ENCODE assay signal across 10 mouse cellular contexts in genomic region chr3:133542084-133542483, GRCm38 (mm10). TPM values are rescaled to one million over a fixed set of nuclear protein-coding genes. Genes with fewer than 3 reads are reported as not detected.
DNase-seq lines count a peak whose midpoint lies in the region; ATAC-seq and TF ChIP-seq lines count a peak whose summit lies in the region.
"Had no signal": no experiment of that assay in that cellular context is flagged by ENCODE, and none has a peak within 500 bp of the region (broad histone marks: within the 10 kb centered on the region; RNA-seq: fewer than 3 reads in every experiment).

No protein-coding gene starts in this region.

- no peak overlapping the region for H3K9ac ChIP-seq in heart, embryonic 15.5 days

- H3K27ac ChIP-seq in heart, embryonic 15.5 days: no peak overlapping the region
- no peak overlapping the region for H3K27ac ChIP-seq in forebrain, embryonic 10.5 days
- H3K27ac ChIP-seq in macrophage: peak overlapping the region; percentile 84
- no peak overlapping the region for H3K27ac ChIP-seq in left cerebral cortex, adult 2 months

- H3K4me1 ChIP-seq in heart, embryonic 15.5 days (replicated peaks): peaks cover 9% of the 10 kb centered on the region
- peaks cover 21% of the 10 kb centered on the region for H3K4me1 ChIP-seq in forebrain, embryonic 10.5 days

- peak overlapping the region; percentile 78 for H3K4me2 ChIP-seq in heart, embryonic 15.5 days

- H3K9me3 ChIP-seq in heart, embryonic 15.5 days (replicated peaks): no peaks in the 10 kb centered on the region
- H3K9me3 ChIP-seq in forebrain, embryonic 10.5 days: peaks cover 4% of the 10 kb centered on the region; the same call in 1 of the 2 replicates

- intact Hi-C loops in left cerebral cortex, adult 2 months (cut with DNase I): loop anchor here (5.0 to 10.0 kb wide), 5 partner anchors 85 to 1903 kb away; partner anchors contain the start of genes Cxxc4, Gstcd and Ints12

- no peak overlapping the region for H3K4me3 ChIP-seq in heart, embryonic 15.5 days
- peak overlapping the region; percentile 88; the same call in 1 of the 2 replicates for H3K4me3 ChIP-seq in forebrain, embryonic 10.5 days
- H3K4me3 ChIP-seq in macrophage (ENCODE audit: inconsistent target): peak overlapping the region; percentile 87
- H3K4me3 ChIP-seq in left cerebral cortex, adult 2 months: no peak overlapping the region; the same call in 1 of the 2 replicates

- DNase-seq in heart, postnatal 4 days: no peak
- peak; percentile 25 for DNase-seq in A20 (ENCODE audit: low read depth, low spot score)
- DNase-seq in forebrain, embryonic 10.5 days (ENCODE audit: extremely low spot score, low spot score): no peak
- DNase-seq in left cerebral cortex, adult 2 months (ENCODE audit: extremely low spot score in 1 of 2, low spot score in 2 of 2): no peak
- DNase-seq in gastrocnemius, adult 18-20 months (ENCODE audit: low spot score): no peak
- no peak for DNase-seq in thymus, adult 18-20 months
- DNase-seq: cerebellum, adult 11-12 months; kidney, adult 18-20 months had no signal

- ATAC-seq in heart, embryonic 15.5 days (replicated peaks; ENCODE audit: insufficient number of reproducible peaks, insufficient read depth, low FRiP score, low read depth): no peak

- H3K36me3 ChIP-seq in heart, embryonic 15.5 days: peaks cover 5% of the 10 kb centered on the region; the same call in 1 of the 2 replicates
- peaks cover 16% of the 10 kb centered on the region for H3K36me3 ChIP-seq in forebrain, embryonic 10.5 days (replicated peaks)
- H3K36me3 ChIP-seq in macrophage (ENCODE audit: inconsistent target): peaks cover 17% of the 10 kb centered on the region; the same call in 1 of the 2 replicates

- no peak for TF ChIP-seq CTCF in left cerebral cortex, adult 2 months (IDR thresholded peaks at IDR 0.05)

- H3K27me3 ChIP-seq in heart, embryonic 15.5 days: no peaks in the 10 kb centered on the region
- H3K27me3 ChIP-seq in forebrain, embryonic 10.5 days (ENCODE audit: poor library complexity, severe bottlenecking): peaks cover 8% of the 10 kb centered on the region

- peaks cover 70% of the 10 kb centered on the region for H3K79me2 ChIP-seq in macrophage (ENCODE audit: inconsistent target)

RNA-seq across cellular contexts. Expression of gene Tet2, which starts 2.9 kb away (rescaled TPM):
- polyA plus RNA-seq in heart, embryonic 15.5 days (2015; fragmentation: Nextera tagmentation; extraction: Ambion mirVana): 11.9 and 13.6 TPM in 2 replicates
- total RNA-seq in heart, postnatal 4 days (2021): 10 to 100 TPM; 41.7 to 48.3 TPM
- polyA plus RNA-seq in forebrain, embryonic 10.5 days (2016; fragmentation: Nextera tagmentation; extraction: Ambion mirVana): 14.7 and 15.4 TPM in 2 replicates
- 1,000 to 10,000 TPM in 1 of 26 experiments, 100 to 1,000 TPM in 25; 342 to 1,153 (median 525) TPM for total RNA-seq in macrophage (2018; cell fraction: chromatin; rRNA removed)
- 10 to 100 TPM; 13.8 to 42.5 (median 25.0) TPM for total RNA-seq in macrophage (2018; cell fraction: cytosol; rRNA removed)
- total RNA-seq in macrophage (2018; cell fraction: nucleus; rRNA removed): 1,000 to 10,000 TPM in 1 of 26 experiments, 100 to 1,000 TPM in 25; 179 to 1,389 (median 338) TPM
- polyA plus RNA-seq in macrophage (2018): 8.2 to 13.8 TPM (median 13.5 TPM) in 3 replicates
- total RNA-seq in left cerebral cortex, adult 2 months (2021): 10 to 100 TPM; 47.9 to 58.6 TPM
- 10 to 100 TPM; 14.3 to 18.2 TPM for total RNA-seq in gastrocnemius, adult 18-20 months (2021)

Comparison
In these comparisons a context has a peak if more than half of its experiments do, and no peak if none do; other contexts are left out.
1. H3K4me3 ChIP-seq: peak in forebrain, embryonic 10.5 days (single experiment) and macrophage (single experiment); none in heart, embryonic 15.5 days (single experiment) and left cerebral cortex, adult 2 months (single experiment).